Mouse (Mus musculus) neural tube, embryonic 12.5 days (tissue): ENCODE measurements around the gene Gm5141. TPM values are rescaled to one million over a fixed set of nuclear protein-coding genes. Genes with fewer than 3 reads are reported as not detected.
"Not testable (repeated sequence)": the region's sequence is repeated elsewhere in the genome, so short reads cannot be mapped to it uniquely, and the experiment has no call there.

Experiments used
- ATAC-seq: fragments of 200-750 bp; cut with Nextera tagmentation; 2 replicates; pipeline ENCODE4 v1.8.0; 2017; ENCODE audit warnings: low read depth, mild to moderate bottlenecking, moderate TSS enrichment, moderate library complexity; ENCODE audit not compliant: low FRiP score
- H3K27ac ChIP-seq: fragments of 300-500 bp; sonication (generic); 2 replicates; pipeline ENCODE4 v1.5.1; 2016
- H3K27me3 ChIP-seq: fragments of 300-500 bp; sonication (generic); replicated peaks from 2 replicates; pipeline ENCODE4 v1.6.1; 2016; ENCODE audit warnings: mild to moderate bottlenecking
- H3K36me3 ChIP-seq: fragments of 300-500 bp; sonication (generic); 2 replicates; pipeline ENCODE4 v1.6.1; 2016; ENCODE audit warnings: mild to moderate bottlenecking
- H3K4me1 ChIP-seq: fragments of 300-500 bp; sonication (generic); 2 replicates; pipeline ENCODE4 v1.6.1; 2016
- H3K4me2 ChIP-seq: fragments of 300-500 bp; sonication (generic); replicated peaks from 2 replicates; pipeline ENCODE4 v1.6.1; 2016; ENCODE audit warnings: mild to moderate bottlenecking
- H3K4me3 ChIP-seq: fragments of 300-500 bp; sonication (generic); 2 replicates; pipeline ENCODE4 v1.5.1; 2016
- H3K9ac ChIP-seq: fragments of 300-500 bp; sonication (generic); 2 replicates; pipeline ENCODE4 v1.6.1; 2016; ENCODE audit warnings: mild to moderate bottlenecking
- H3K9me3 ChIP-seq: fragments of 300-500 bp; sonication (generic); 2 replicates; pipeline ENCODE4 v1.6.1; 2016; ENCODE audit warnings: mild to moderate bottlenecking
- WGBS: fragments of 180-500 bp; shearing (Covaris S2); methylation state at CpG from one replicate; pipeline ENCODE4 v1.1.7; 2016; 5-methylcytosine and 5-hydroxymethylcytosine counted together
- polyA plus RNA-seq: library from polyadenylated mRNA; unstranded; fragments of >200 nt; fragmentation: Nextera tagmentation; extraction: Ambion mirVana; gene quantifications from 2 replicates; pipeline ENCODE4 v1.2.1, GENCODE M21; 2016

Gm5141 gene
- polyA plus RNA-seq: 13.2 and 13.3 TPM in 2 replicates

GRCm38 (mm10) chr13:62785199-62786134 is at the start of gene Gm5141:
TSS of gene Gm5141 (minus strand) at chr13:62785808.
- not testable (repeated sequence) for H3K36me3 ChIP-seq, H3K27ac ChIP-seq, H3K4me1 ChIP-seq, H3K9me3 ChIP-seq, H3K27me3 ChIP-seq
- H3K9ac ChIP-seq: peak within 1 kb of the TSS; percentile 57
- peak within 1 kb of the TSS; percentile 73 for H3K4me2 ChIP-seq
- ATAC-seq: peak; percentile 100
- WGBS: 5% methylated on average over 23 of the region's 23 CpGs
- H3K4me3 ChIP-seq: peak within 1 kb of the TSS; percentile 50

DNA sequence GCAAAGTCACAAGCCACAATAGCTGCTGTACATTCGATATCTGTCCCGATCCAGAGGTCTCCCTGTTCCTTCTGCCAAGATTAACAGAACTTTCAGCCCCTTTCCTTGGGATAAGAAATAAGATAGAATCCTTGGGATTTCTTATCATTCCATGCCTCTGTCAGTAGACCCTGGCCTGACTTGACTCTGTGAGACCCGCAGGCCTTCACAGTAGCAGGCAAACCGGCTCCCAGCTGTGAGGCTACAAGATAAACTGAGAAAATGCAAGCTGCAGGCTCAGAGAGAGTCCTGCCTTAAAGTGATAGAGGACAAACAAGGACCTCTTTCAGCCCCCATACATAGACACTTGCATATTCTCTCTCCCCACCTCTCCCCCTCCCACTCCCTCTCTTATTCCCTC is 47.7 kb upstream of the Gm5141 start:
- no peaks in the 10 kb centered on the region for H3K36me3 ChIP-seq
- no peaks in the 10 kb centered on the region for H3K9me3 ChIP-seq
- no peak overlapping the region for H3K27ac ChIP-seq
- no peaks in the 10 kb centered on the region for H3K4me1 ChIP-seq
- no peak overlapping the region for H3K9ac ChIP-seq
- H3K27me3 ChIP-seq: no peaks in the 10 kb centered on the region
- H3K4me2 ChIP-seq: no peak overlapping the region
- ATAC-seq: no peak
- WGBS: 48% methylated on average over 4 of the region's 4 CpGs
- H3K4me3 ChIP-seq: no peak overlapping the region

GRCm38 (mm10) chr13:62832239-62832638 is 46.6 kb upstream of the Gm5141 start:
- no peaks in the 10 kb centered on the region for H3K9me3 ChIP-seq

DNA sequence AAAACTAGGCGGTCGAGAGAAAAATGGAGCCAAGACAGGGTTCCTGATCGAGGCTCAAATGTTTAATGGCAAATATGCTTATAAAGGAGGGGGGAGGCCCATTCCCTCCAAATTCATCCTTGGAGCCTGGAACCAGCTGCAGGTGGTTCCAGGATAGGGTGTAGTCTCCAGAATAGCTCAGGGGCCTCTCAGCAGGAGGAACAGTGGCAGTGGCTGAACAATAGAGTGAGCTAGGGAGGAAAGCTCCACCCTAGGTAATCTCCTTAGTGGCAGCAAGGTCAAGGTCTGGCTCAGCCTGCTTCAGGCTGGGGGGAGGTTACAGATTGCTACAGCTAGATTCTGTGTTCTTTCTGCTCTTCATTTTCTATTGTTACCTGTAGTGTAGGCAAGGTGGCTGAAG is 30.1 kb upstream of the Gm5141 start:
- ATAC-seq: not testable (repeated sequence)

More at GRCm38 (mm10) chr13:62832239-62832638, 46.6 kb upstream of the Gm5141 start:
- Histone ChIP-seq H3K4me2 (no peak overlapping the region), H3K36me3 (no peaks in the 10 kb centered on the region), H3K4me1 (no peaks in the 10 kb centered on the region), H3K9ac (no peak overlapping the region), H3K27me3 (no peaks in the 10 kb centered on the region), H3K27ac (no peak overlapping the region), H3K4me3 (no peak overlapping the region)
- no peak for ATAC-seq
- 82% methylated on average over 2 of the region's 2 CpGs for WGBS

GRCm38 (mm10) chr13:62812713-62813112 is 27.1 kb upstream of the Gm5141 start:
- peak overlapping the region; percentile 33 for H3K4me3 ChIP-seq
- H3K9me3 ChIP-seq: no peaks in the 10 kb centered on the region
- H3K4me2 ChIP-seq: peak overlapping the region; percentile 58
- 9% methylated on average over 32 of the region's 32 CpGs for WGBS
- no peaks in the 10 kb centered on the region for H3K36me3 ChIP-seq
- no peaks in the 10 kb centered on the region for H3K27me3 ChIP-seq
- no peak overlapping the region for H3K9ac ChIP-seq
- no peaks in the 10 kb centered on the region for H3K4me1 ChIP-seq
- no peak overlapping the region for H3K27ac ChIP-seq
- ATAC-seq: no peak

More for the DNA sequence above, 30.1 kb upstream of the Gm5141 start:
- not testable (repeated sequence) for H3K4me2 ChIP-seq, H3K9ac ChIP-seq, H3K36me3 ChIP-seq, H3K4me3 ChIP-seq, H3K4me1 ChIP-seq, H3K27me3 ChIP-seq, H3K9me3 ChIP-seq, H3K27ac ChIP-seq
- WGBS: 85% methylated on average over 3 of the region's 3 CpGs

DNA sequence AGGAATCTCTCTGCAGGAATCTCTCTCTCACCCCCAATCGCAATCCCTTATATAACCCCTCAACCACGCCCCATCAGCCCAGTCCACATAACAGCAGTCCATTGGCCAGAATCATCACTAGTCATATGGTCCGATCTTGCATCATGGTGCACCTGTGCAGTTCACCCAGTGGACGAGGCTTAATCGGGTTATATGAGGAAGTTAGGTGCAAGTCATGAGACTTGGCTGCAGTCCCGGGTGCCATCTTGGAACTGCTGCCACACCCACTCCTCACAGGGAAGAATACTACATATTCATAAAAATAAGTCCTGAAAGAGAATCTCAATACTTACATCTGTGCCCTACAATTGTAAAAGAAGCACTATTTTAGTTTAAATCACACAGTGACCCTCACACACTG is 22.4 kb upstream of the Gm5141 start:
- H3K27me3 ChIP-seq, H3K4me2 ChIP-seq, H3K9me3 ChIP-seq, H3K4me3 ChIP-seq, ATAC-seq, H3K9ac ChIP-seq, H3K36me3 ChIP-seq, H3K4me1 ChIP-seq, H3K27ac ChIP-seq: not testable (repeated sequence)
- WGBS: 91% methylated on average over 6 of the region's 6 CpGs

DNA sequence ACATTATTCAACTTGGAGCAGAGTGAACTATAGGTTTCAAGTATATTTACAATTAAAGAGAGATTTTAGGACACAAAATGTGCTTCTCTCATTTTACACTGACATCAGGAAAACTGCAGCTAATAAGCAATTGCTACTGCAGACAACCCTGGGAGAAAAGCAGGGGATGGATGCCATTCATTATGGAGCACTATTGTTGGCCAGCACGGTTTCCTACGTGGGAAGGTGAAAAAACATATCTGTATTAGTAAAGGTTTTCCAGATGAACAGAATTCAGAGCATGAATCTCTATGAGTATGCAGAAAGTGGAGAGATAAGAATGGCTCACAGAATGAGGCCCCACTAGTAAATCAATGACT is 506 bp upstream of the Gm5141 start:
- not testable (repeated sequence) for H3K9me3 ChIP-seq, H3K4me1 ChIP-seq, H3K36me3 ChIP-seq, H3K27me3 ChIP-seq, H3K27ac ChIP-seq
- Histone ChIP-seq H3K4me3 (peak overlapping the region; percentile 50), H3K9ac (0 out of 2 replicates have a peak overlapping the region, but pooled peaks have one; percentile 6), H3K4me2 (peak overlapping the region; percentile 73)
- 54% methylated on average over 2 of the region's 2 CpGs for WGBS
- peak; percentile 39; the same call in 1 of the 2 replicates for ATAC-seq

- not testable (repeated sequence) for H3K27ac ChIP-seq, H3K9me3 ChIP-seq, H3K4me3 ChIP-seq, H3K4me2 ChIP-seq, H3K9ac ChIP-seq, H3K36me3 ChIP-seq, ATAC-seq, H3K4me1 ChIP-seq, H3K27me3 ChIP-seq
- 68% methylated on average over 2 of the region's 2 CpGs for WGBS
Measured at GRCm38 (mm10) chr13:62763806-62764205, 21.8 kb downstream of the Gm5141 start.

GRCm38 (mm10) chr13:62760432-62761415 is 24.9 kb downstream of the Gm5141 start, which contains the start of gene Platr25:
TSS of gene Platr25 (minus strand) at chr13:62760709.
- whole genome bisulfite sequencing: 12% methylated on average over 20 of the region's 20 CpGs
- peak within 1 kb of the TSS; percentile 42 for H3K4me3 ChIP-seq
- ATAC-seq: peak; percentile 97
- H3K4me1 ChIP-seq, H3K27me3 ChIP-seq, H3K36me3 ChIP-seq, H3K9me3 ChIP-seq, H3K27ac ChIP-seq: not testable (repeated sequence)
- peak within 1 kb of the TSS; percentile 56 for H3K4me2 ChIP-seq
- H3K9ac ChIP-seq: peak within 1 kb of the TSS; percentile 52

DNA sequence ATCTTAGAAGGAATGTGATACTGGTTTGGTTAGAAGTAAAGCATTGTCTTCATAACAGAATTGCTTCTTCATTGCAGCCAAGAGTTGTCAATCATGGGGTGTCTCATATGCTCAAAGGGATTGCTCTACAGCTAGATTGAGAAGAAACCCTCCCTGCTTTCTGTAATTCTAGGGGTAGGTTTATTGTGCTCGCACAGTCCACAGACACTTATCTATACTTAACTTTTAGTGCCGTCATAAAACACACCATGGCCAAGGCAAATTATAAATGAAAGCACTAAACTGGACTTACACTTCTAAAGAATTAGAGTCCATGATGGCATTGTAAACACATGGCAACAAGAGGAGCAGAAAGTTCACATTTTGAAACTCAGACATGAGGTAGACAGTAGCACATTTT is 52.3 kb downstream of the Gm5141 start:
- 72% methylated on average over 2 of the region's 2 CpGs for WGBS
- H3K4me1 ChIP-seq: no peaks in the 10 kb centered on the region
- no peaks in the 10 kb centered on the region for H3K27me3 ChIP-seq
- H3K4me3 ChIP-seq: no peak overlapping the region
- H3K9ac ChIP-seq: no peak overlapping the region
- no peak for ATAC-seq
- H3K36me3 ChIP-seq: no peaks in the 10 kb centered on the region
- no peak overlapping the region for H3K4me2 ChIP-seq
- no peaks in the 10 kb centered on the region for H3K9me3 ChIP-seq
- no peak overlapping the region for H3K27ac ChIP-seq
